Mouse (Mus musculus) kidney, adult 11 months (tissue): ENCODE data around the gene Coq7.

Source experiments
- DNase-seq: peaks from one replicate; pipeline ENCODE4 v3.0.0; 2022

Gene Coq7

GRCm38 (mm10) chr7:118493892-118494291 is 39.3 kb downstream of the Coq7 start:
- no peak for DNase-seq

GRCm38 (mm10) chr7:118491431-118492147 is 41.6 kb downstream of the Coq7 start, which contains the start of gene Itpripl2:
Gene Itpripl2 (minus strand): TSS chr7:118491975.
- peak; percentile 75 for DNase-seq

GRCm38 (mm10) chr7:118490666-118491430 is 42.3 kb downstream of the Coq7 start:
- DNase-seq: no peak

GRCm38 (mm10) chr7:118489706-118490665 is 43.2 kb downstream of the Coq7 start:
- no peak for DNase-seq

- no peak for DNase-seq
These were observed 45.0 kb downstream of the Coq7 start for GRCm38 (mm10) chr7:118488060-118488664.

GRCm38 (mm10) chr7:118486917-118487316 is 46.2 kb downstream of the Coq7 start:
- DNase-seq: no peak

- DNase-seq: no peak
These were observed 49.2 kb downstream of the Coq7 start for GRCm38 (mm10) chr7:118483996-118484395.

GRCm38 (mm10) chr7:118482001-118482400 is 51.2 kb downstream of the Coq7 start:
- DNase-seq: no peak

GRCm38 (mm10) chr7:118481047-118481810 is 51.9 kb downstream of the Coq7 start:
- DNase-seq: no peak

GRCm38 (mm10) chr7:118480160-118480709 is 52.9 kb downstream of the Coq7 start:
- DNase-seq: no peak

- peak; percentile 68 for DNase-seq
These were observed 54.3 kb downstream of the Coq7 start for GRCm38 (mm10) chr7:118478835-118479312.

- no peak for DNase-seq
These were observed 56.7 kb downstream of the Coq7 start for GRCm38 (mm10) chr7:118476428-118476827.

- DNase-seq: no peak
These were observed 58.0 kb downstream of the Coq7 start for GRCm38 (mm10) chr7:118475008-118475705.

GRCm38 (mm10) chr7:118472886-118473285 is 60.3 kb downstream of the Coq7 start:
- DNase-seq: no peak

- no peak for DNase-seq
These were observed 65.1 kb downstream of the Coq7 start for GRCm38 (mm10) chr7:118468060-118468459.

- no peak for DNase-seq
These were observed 68.7 kb downstream of the Coq7 start for GRCm38 (mm10) chr7:118464432-118464831.

- DNase-seq: no peak
These were observed 70.1 kb downstream of the Coq7 start for GRCm38 (mm10) chr7:118462818-118463762.

- DNase-seq: no peak
These were observed 71.6 kb downstream of the Coq7 start for GRCm38 (mm10) chr7:118461400-118462136.
